Mouse (Mus musculus): Measurements from ENCODE around the gene Hist1h4j. TPM values are rescaled to one million over a fixed set of nuclear protein-coding genes. Genes with fewer than 3 reads are reported as not detected.
"Not testable (repeated sequence)": the region's sequence is repeated elsewhere in the genome, so short reads cannot be mapped to it uniquely, and the experiment has no call there.

The Hist1h4j gene
- polyA plus RNA-seq (2016; fragmentation: Nextera tagmentation; extraction: Ambion mirVana), result 0.58 and 0.85 TPM in 2 replicates

GRCm38 (mm10) chr13:21734906-21735767 is at the start of gene Hist1h4j:
Hist1h4j (plus strand) TSS chr13:21735064.
- Histone ChIP-seq H3K4me3 (peak within 1 kb of the TSS; percentile 59), H3K27ac (peak within 1 kb of the TSS; percentile 99), H3K4me1 (replicated peaks) (peaks cover 20% of the 10 kb centered on the region)
- H3K9me3 ChIP-seq; H3K27me3 ChIP-seq (ENCODE audit: insufficient read depth, poor library complexity, severe bottlenecking); H3K36me3 ChIP-seq: not testable (repeated sequence)
- under 1% methylated on average over 49 of the region's 56 CpGs for WGBS
- DNase-seq (ENCODE audit: low spot score), result peak; percentile 95

- Histone ChIP-seq H3K9me3 (no peaks in the 10 kb centered on the region), H3K27me3 (ENCODE audit: insufficient read depth, poor library complexity, severe bottlenecking) (no peaks in the 10 kb centered on the region), H3K4me3 (no peak within 1 kb of the TSS), H3K36me3 (no peaks in the 10 kb centered on the region), H3K27ac (no peak within 1 kb of the TSS), H3K4me1 (replicated peaks) (no peaks in the 10 kb centered on the region)
- no peak for DNase-seq (ENCODE audit: low spot score)
These were observed 37.1 kb upstream of the Hist1h4j start, which contains the start of gene Olfr1359 for GRCm38 (mm10) chr13:21697811-21698210. Olfr1359 (plus strand) TSS chr13:21698111.

GRCm38 (mm10) chr13:21706669-21707068 is 28.2 kb upstream of the Hist1h4j start:
- Histone ChIP-seq H3K27ac (no peak overlapping the region), H3K4me3 (no peak overlapping the region), H3K4me1 (replicated peaks) (peaks cover 6% of the 10 kb centered on the region; the same call in 1 of the 2 replicates), H3K9me3 (no peaks in the 10 kb centered on the region), H3K27me3 (ENCODE audit: insufficient read depth, poor library complexity, severe bottlenecking) (no peaks in the 10 kb centered on the region), H3K36me3 (no peaks in the 10 kb centered on the region)
- no peak for DNase-seq (ENCODE audit: low spot score)
- 75% methylated on average over 4 of the region's 4 CpGs for WGBS

GRCm38 (mm10) chr13:21710031-21710711 is 24.7 kb upstream of the Hist1h4j start:
- Histone ChIP-seq H3K4me3 (peak overlapping the region; percentile 63), H3K9me3 (no peaks in the 10 kb centered on the region), H3K4me1 (replicated peaks) (peaks cover 11% of the 10 kb centered on the region), H3K36me3 (no peaks in the 10 kb centered on the region), H3K27me3 (ENCODE audit: insufficient read depth, poor library complexity, severe bottlenecking) (no peaks in the 10 kb centered on the region), H3K27ac (peak overlapping the region; percentile 88)
- under 1% methylated on average over 32 of the region's 32 CpGs for WGBS
- DNase-seq (ENCODE audit: low spot score), result peak; percentile 89

GRCm38 (mm10) chr13:21710821-21711525 is 23.9 kb upstream of the Hist1h4j start:
- Histone ChIP-seq H3K4me1 (replicated peaks) (peaks cover 16% of the 10 kb centered on the region), H3K9me3 (no peaks in the 10 kb centered on the region), H3K27ac (peak overlapping the region; percentile 71), H3K27me3 (ENCODE audit: insufficient read depth, poor library complexity, severe bottlenecking) (no peaks in the 10 kb centered on the region), H3K4me3 (peak overlapping the region; percentile 63), H3K36me3 (no peaks in the 10 kb centered on the region)
- WGBS, result 2% methylated on average over 22 of the region's 22 CpGs
- DNase-seq (ENCODE audit: low spot score), result peak; percentile 68

GRCm38 (mm10) chr13:21711698-21712097 is 23.2 kb upstream of the Hist1h4j start:
- H3K4me3 ChIP-seq, result peak overlapping the region; percentile 63
- no peaks in the 10 kb centered on the region for H3K9me3 ChIP-seq
- 35% methylated on average over 4 of the region's 4 CpGs for WGBS
- DNase-seq (ENCODE audit: low spot score), result no peak
- H3K4me1 ChIP-seq (replicated peaks), result peaks cover 17% of the 10 kb centered on the region
- peak overlapping the region; percentile 71; the same call in 1 of the 2 replicates for H3K27ac ChIP-seq
- no peaks in the 10 kb centered on the region for H3K36me3 ChIP-seq
- no peaks in the 10 kb centered on the region for H3K27me3 ChIP-seq (ENCODE audit: insufficient read depth, poor library complexity, severe bottlenecking)

DNA sequence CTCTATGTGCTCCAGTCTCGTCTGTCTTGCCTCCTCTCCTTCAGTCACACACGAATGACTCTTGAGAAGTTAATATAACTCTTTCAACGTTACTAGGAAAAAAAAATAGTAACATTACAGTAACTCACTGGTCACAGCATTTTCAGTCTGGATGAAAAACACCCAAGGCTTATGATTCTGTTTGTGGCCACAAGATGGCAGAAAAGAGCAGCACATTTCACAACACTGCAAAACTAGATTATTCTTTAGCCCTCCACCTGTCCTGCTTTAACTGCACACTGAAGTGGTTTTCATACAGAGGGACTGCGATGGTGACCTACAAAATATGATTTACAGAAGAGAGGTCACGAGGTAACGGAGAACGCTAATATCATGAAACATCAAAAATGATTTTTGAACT is 20.1 kb upstream of the Hist1h4j start:
- peak overlapping the region; percentile 93 for H3K27ac ChIP-seq
- H3K4me3 ChIP-seq, result peak overlapping the region; percentile 57
- 3% methylated on average over 7 of the region's 7 CpGs for WGBS
- DNase-seq (ENCODE audit: low spot score), result peak; percentile 53
- H3K27me3 ChIP-seq (ENCODE audit: insufficient read depth, poor library complexity, severe bottlenecking), result no peaks in the 10 kb centered on the region
- peaks cover 33% of the 10 kb centered on the region for H3K4me1 ChIP-seq (replicated peaks)
- H3K9me3 ChIP-seq, result no peaks in the 10 kb centered on the region
- no peaks in the 10 kb centered on the region for H3K36me3 ChIP-seq

DNA sequence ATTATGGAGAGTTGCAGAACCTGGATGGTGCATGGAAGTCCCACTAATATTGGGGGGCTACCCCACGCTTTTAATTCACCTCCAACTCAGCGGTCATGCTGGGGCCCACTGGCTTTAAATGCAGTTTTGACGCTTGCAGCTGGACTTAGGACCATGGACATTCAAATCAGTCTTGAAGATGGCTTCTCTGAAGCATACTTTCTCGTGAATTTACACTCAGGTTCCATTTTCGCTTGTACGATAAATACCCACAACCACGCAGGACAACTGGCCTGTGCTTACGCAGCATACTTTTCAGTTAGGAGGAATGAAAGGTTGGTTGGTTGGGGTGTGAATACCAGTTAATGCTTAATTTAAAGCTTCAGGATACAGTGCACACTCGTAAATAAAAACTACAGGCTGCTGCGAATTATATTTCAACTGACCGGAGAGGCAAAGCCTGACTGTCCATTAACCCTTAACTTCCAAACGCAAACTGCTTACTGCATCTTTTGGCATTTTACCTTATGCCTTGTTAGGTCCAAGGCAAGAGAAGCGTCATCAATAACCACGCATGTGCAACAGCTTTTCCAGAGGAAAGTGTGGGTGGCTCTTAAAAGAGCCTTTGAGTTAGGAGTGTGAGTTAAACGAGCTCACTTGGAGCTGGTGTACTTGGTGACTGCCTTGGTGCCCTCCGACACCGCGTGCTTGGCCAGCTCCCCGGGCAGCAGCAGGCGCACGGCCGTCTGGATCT is 19.6 kb upstream of the Hist1h4j start:
- Histone ChIP-seq H3K27me3 (ENCODE audit: insufficient read depth, poor library complexity, severe bottlenecking) (no peaks in the 10 kb centered on the region), H3K9me3 (no peaks in the 10 kb centered on the region), H3K4me3 (peak overlapping the region; percentile 57), H3K4me1 (replicated peaks) (peaks cover 39% of the 10 kb centered on the region), H3K27ac (peak overlapping the region; percentile 93), H3K36me3 (no peaks in the 10 kb centered on the region)
- DNase-seq (ENCODE audit: low spot score), result peak; percentile 44
- 1% methylated on average over 22 of the region's 22 CpGs for WGBS

DNA sequence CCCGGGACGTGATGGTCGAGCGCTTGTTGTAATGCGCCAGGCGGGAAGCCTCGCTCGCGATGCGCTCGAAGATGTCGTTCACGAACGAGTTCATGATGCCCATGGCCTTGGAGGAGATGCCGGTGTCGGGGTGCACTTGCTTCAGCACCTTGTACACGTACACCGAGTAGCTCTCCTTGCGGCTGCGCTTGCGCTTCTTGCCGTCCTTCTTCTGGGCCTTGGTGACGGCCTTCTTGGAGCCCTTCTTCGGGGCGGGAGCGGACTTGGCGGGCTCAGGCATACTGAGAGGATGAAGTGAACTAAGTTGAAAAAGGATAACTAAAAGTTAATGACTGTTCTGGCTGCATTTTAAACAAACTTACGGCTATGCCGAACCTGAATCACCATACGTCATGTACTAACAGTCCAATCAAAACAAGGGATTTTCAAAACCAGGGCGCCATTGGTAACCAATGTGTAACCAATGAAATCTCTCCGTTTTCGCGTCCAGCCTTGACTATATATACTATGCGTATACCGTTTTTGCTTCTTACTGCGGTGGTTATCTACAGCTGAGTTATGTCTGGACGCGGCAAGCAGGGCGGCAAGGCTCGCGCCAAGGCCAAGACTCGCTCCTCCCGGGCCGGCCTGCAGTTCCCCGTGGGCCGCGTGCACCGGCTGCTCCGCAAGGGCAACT is 18.9 kb upstream of the Hist1h4j start, which contains the start of the genes Hist1h2bl and Hist1h2ai:
Gene Hist1h2bl (minus strand): TSS at position 280 of the 676 bp plus-strand sequence.
Gene Hist1h2ai (plus strand): TSS at position 559 of the 676 bp plus-strand sequence.
- peak; percentile 80 for DNase-seq (ENCODE audit: low spot score)
- not testable (repeated sequence) for H3K9me3 ChIP-seq; H3K27me3 ChIP-seq (ENCODE audit: insufficient read depth, poor library complexity, severe bottlenecking); H3K36me3 ChIP-seq
- Histone ChIP-seq H3K27ac (peak within 1 kb of the TSS; percentile 95), H3K4me3 (peak within 1 kb of the TSS; percentile 59), H3K4me1 (replicated peaks) (peaks cover 46% of the 10 kb centered on the region)
- under 1% methylated on average over 39 of the region's 50 CpGs for WGBS

DNA sequence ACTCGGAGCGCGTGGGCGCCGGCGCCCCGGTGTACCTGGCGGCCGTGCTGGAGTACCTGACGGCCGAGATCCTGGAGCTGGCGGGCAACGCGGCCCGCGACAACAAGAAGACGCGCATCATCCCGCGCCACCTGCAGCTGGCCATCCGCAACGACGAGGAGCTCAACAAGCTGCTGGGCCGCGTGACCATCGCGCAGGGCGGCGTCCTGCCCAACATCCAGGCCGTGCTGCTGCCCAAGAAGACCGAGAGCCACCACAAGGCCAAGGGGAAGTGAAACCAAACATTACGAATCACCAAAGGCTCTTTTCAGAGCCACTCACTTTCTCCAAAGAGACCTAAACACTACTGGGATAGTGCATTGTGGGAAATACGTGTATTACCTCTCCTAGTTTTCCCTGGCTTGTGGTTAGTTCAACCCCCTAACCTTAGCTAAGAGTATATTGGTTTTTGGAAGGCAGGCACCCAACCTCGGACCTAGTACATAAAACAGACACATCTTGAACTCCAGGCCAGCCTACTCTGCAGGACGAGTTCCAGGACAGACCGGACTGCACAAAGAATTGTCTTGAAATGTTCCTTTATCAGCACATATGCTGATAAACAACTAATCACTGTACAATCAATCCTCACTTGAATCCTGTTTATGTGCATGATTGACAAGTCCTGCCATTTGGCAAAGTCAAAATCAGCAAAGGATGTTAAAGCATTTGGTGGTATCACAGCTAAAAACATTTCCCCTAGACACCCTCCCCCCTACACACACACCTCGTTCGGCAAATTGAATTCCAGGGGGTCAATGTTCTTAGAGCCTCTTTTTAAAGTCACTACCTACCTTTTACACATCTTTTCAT is 18.1 kb upstream of the Hist1h4j start:
- H3K27ac ChIP-seq, result peak overlapping the region; percentile 95
- peaks cover 42% of the 10 kb centered on the region for H3K4me1 ChIP-seq (replicated peaks)
- under 1% methylated on average over 16 of the region's 38 CpGs for WGBS
- peak overlapping the region; percentile 59 for H3K4me3 ChIP-seq
- not testable (repeated sequence) for H3K27me3 ChIP-seq (ENCODE audit: insufficient read depth, poor library complexity, severe bottlenecking); H3K9me3 ChIP-seq; H3K36me3 ChIP-seq
- peak; percentile 59 for DNase-seq (ENCODE audit: low spot score)
